Mouse (Mus musculus): ENCODE data around the gene Gm4952. TPM values are rescaled to one million over a fixed set of nuclear protein-coding genes. Genes with fewer than 3 reads are reported as not detected.

Gm4952 gene
- not detected in 2 replicates for polyA plus RNA-seq (2012; rRNA removed)

DNA sequence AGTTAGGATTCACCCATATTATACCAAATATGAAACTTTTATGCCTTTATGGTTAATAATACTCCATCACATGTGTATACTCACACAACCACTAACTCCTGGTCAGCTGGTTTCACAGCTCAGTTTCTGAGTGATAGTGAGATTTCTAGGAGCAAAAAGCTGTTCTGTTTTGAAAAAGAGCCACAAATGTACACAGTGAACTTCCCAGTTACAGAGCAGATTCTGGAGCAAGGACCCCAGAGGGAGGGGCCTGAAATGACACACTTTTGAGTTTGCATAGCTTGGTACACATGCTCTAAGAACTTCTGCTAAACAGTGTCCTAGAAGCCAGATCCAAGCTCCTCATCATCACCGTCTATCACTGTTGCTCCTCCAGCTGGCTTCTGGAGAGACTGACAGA, at the start of gene Gm4952:
TSS of gene Gm4952 (plus strand) at position 301 of the 400 bp plus-strand sequence.
- 30% methylated on average over 1 of the region's 1 CpGs for WGBS
- no peak within 1 kb of the TSS for H3K4me3 ChIP-seq (replicated peaks; ENCODE audit: extremely low read depth, low read depth, low read length)
- TF ChIP-seq CTCF (IDR thresholded peaks at IDR 0.05; ENCODE audit: insufficient read depth, low read length), result no peak
- H3K4me1 ChIP-seq (ENCODE audit: control insufficient read depth, insufficient read depth, low read length), result peaks cover 6% of the 10 kb centered on the region; the same call in 1 of the 2 replicates
- no peak for DNase-seq

DNA sequence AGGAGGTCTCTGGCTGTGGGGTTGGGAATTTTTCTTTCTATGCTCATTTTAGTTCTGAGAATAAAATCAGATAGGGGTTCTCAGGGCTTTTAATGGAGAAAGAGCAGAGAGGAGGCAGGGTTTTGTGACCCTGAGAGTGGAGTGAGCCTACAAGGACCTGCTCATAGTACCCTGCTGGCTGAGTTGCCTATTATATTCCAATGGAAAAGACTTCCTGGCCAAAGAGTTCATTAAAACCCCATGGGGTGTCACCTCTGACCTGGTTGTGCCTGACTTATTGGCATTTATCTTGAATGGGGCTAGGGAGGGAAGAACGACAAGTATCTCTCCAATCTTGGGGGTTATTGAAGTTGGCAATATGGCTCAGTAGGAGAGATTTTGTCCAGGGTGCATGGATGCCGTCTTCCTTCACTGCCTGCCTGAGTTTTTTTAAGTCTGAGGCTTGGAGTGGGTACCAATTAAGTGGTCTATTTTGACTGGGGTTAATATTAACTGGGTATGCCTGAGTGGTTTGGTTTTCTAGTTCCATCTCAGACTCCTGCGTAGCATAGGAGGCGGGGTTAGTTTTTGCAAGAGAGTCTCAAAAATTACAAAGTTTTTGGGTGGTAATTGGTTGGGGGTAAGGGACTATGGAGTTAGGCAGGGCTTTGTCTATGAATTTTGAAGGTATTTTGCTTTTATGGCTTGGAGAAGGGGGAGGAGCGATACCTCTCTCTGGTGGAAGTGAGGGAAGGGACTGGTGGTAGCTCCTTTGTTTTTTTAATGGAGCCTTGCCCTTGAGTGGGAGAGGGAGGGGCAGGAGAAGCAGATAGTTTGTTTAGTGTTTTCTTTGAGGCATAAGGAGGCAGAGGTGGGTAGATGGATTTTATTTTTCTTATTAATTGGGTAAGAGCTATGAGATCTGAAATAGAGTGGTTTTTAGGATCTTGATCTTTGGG, 49.5 kb upstream of the Gm4952 start:
- Histone ChIP-seq H3K4me1 (ENCODE audit: control insufficient read depth, insufficient read depth, low read length) (no peaks in the 10 kb centered on the region), H3K4me3 (replicated peaks; ENCODE audit: extremely low read depth, low read depth, low read length) (no peak overlapping the region)
- TF ChIP-seq CTCF (IDR thresholded peaks at IDR 0.05; ENCODE audit: insufficient read depth, low read length) (no peak), POLR2A (IDR thresholded peaks at IDR 0.05; ENCODE audit: borderline replicate concordance, extremely low read depth, low read depth, low read length) (no peak)
- WGBS, result 69% methylated on average over 5 of the region's 5 CpGs
- DNase-seq, result no peak

DNA sequence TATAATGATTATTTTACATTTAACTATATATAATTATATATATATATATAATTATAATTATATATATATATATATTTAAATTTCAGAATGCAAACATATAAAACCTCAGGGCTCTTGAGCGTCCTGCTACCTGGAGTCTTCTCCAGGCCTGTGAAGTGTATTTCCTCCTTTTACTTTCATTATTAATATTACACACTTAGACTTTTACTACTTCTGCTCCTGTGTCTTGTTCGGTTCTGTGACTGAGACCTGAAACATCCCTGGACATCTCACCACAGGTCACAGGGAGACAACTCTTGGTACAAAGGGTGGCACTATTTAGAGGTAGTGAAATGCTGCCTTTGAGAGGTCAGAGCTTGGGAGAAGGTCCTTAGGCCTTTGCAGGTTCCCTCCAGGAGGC, 43.5 kb upstream of the Gm4952 start:
- Histone ChIP-seq H3K4me1 (ENCODE audit: control insufficient read depth, insufficient read depth, low read length) (no peaks in the 10 kb centered on the region; the same call in 1 of the 2 replicates), H3K4me3 (replicated peaks; ENCODE audit: extremely low read depth, low read depth, low read length) (no peak overlapping the region)
- TF ChIP-seq CTCF (IDR thresholded peaks at IDR 0.05; ENCODE audit: insufficient read depth, low read length), result no peak
- no peak for TF ChIP-seq POLR2A (IDR thresholded peaks at IDR 0.05; ENCODE audit: borderline replicate concordance, extremely low read depth, low read depth, low read length)
- DNase-seq, result no peak
- 81% methylated on average over 2 of the region's 2 CpGs for WGBS

- H3K4me3 ChIP-seq (replicated peaks; ENCODE audit: extremely low read depth, low read depth, low read length), result no peak overlapping the region
- H3K4me1 ChIP-seq (ENCODE audit: control insufficient read depth, insufficient read depth, low read length), result no peaks in the 10 kb centered on the region; the same call in 1 of the 2 replicates
- no peak for DNase-seq
- TF ChIP-seq CTCF (IDR thresholded peaks at IDR 0.05; ENCODE audit: insufficient read depth, low read length) (no peak), POLR2A (IDR thresholded peaks at IDR 0.05; ENCODE audit: borderline replicate concordance, extremely low read depth, low read depth, low read length) (no peak)
- WGBS, result 79% methylated on average over 4 of the region's 4 CpGs
Observed at GRCm38 (mm10) chr19:12558219-12558618, 41.6 kb upstream of the Gm4952 start.

DNA sequence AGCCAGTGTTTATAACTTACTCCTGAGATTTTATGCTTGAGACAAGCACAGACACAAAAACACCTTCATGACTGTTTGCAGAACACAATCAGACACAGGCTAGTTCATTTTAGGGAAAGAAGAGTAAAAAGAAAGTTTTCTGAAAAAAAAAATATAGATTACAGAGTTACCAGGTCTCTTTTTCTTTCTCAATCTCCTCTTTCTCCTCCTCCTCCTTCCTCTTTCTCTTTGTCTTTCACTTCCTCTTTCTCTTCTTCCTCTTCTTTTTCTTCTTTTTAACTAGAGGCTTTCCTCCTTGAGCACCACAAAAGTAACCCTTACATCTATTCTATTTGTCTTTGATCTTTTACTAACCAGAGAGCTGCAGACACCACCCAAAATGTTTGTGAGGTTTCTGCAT, 35.6 kb upstream of the Gm4952 start:
- DNase-seq, result no peak
- TF ChIP-seq POLR2A (IDR thresholded peaks at IDR 0.05; ENCODE audit: borderline replicate concordance, extremely low read depth, low read depth, low read length) (no peak), CTCF (IDR thresholded peaks at IDR 0.05; ENCODE audit: insufficient read depth, low read length) (no peak)
- H3K4me3 ChIP-seq (replicated peaks; ENCODE audit: extremely low read depth, low read depth, low read length), result no peak overlapping the region
- no peaks in the 10 kb centered on the region for H3K4me1 ChIP-seq (ENCODE audit: control insufficient read depth, insufficient read depth, low read length)

DNA sequence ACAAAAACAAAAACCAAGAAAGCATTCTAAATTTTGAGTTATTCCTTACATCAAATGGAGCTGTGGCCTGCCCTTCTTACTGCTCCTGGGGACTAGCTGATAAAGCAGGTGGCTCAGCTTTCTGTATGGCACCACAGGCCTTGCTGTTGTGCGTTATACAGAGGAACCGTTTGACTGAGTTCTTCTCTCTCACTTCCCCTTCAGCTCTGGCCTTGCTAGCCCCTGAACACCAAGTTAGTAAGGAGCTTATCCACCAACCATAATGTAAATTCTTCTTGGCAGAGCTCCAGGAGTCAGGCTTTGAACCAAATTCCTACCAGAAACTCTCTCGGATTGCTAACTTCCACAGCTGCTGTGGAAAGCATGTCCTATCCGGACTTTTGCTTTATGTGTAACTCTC, 32.8 kb upstream of the Gm4952 start:
- Histone ChIP-seq H3K4me1 (ENCODE audit: control insufficient read depth, insufficient read depth, low read length) (no peaks in the 10 kb centered on the region), H3K4me3 (replicated peaks; ENCODE audit: extremely low read depth, low read depth, low read length) (no peak overlapping the region)
- TF ChIP-seq CTCF (IDR thresholded peaks at IDR 0.05; ENCODE audit: insufficient read depth, low read length), result no peak
- TF ChIP-seq POLR2A (IDR thresholded peaks at IDR 0.05; ENCODE audit: borderline replicate concordance, extremely low read depth, low read depth, low read length), result no peak
- no peak for DNase-seq
- WGBS, result 33% methylated on average over 4 of the region's 4 CpGs

GRCm38 (mm10) chr19:12570866-12571265, 28.9 kb upstream of the Gm4952 start:
- WGBS, result 56% methylated on average over 2 of the region's 2 CpGs
- no peak for DNase-seq
- Histone ChIP-seq H3K4me1 (ENCODE audit: control insufficient read depth, insufficient read depth, low read length) (no peaks in the 10 kb centered on the region; the same call in 1 of the 2 replicates), H3K4me3 (replicated peaks; ENCODE audit: extremely low read depth, low read depth, low read length) (no peak overlapping the region)
- no peak for TF ChIP-seq CTCF (IDR thresholded peaks at IDR 0.05; ENCODE audit: insufficient read depth, low read length)
- TF ChIP-seq POLR2A (IDR thresholded peaks at IDR 0.05; ENCODE audit: borderline replicate concordance, extremely low read depth, low read depth, low read length), result no peak

DNA sequence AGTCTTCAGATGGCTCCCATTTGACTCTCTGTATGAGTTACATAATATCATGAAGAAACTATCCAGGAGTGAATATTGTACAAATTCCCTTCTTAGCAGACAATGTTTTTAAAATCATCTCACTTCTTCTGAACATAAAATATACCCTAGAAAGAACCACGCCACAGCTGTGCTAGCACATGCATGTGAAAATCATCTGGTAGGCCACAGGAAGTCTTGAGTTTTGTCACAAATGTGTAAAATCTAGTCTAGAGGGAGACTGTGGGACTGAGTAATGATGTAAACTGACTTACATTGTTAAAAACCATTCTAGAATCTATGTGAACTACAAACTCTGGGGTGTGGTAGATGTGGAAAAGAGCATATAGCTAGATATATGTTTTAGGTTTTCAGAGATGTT, 28.1 kb upstream of the Gm4952 start:
- no peak overlapping the region for H3K4me3 ChIP-seq (replicated peaks; ENCODE audit: extremely low read depth, low read depth, low read length)
- TF ChIP-seq CTCF (IDR thresholded peaks at IDR 0.05; ENCODE audit: insufficient read depth, low read length) (no peak), POLR2A (IDR thresholded peaks at IDR 0.05; ENCODE audit: borderline replicate concordance, extremely low read depth, low read depth, low read length) (no peak)
- 82% methylated on average over 1 of the region's 1 CpGs for WGBS

DNA sequence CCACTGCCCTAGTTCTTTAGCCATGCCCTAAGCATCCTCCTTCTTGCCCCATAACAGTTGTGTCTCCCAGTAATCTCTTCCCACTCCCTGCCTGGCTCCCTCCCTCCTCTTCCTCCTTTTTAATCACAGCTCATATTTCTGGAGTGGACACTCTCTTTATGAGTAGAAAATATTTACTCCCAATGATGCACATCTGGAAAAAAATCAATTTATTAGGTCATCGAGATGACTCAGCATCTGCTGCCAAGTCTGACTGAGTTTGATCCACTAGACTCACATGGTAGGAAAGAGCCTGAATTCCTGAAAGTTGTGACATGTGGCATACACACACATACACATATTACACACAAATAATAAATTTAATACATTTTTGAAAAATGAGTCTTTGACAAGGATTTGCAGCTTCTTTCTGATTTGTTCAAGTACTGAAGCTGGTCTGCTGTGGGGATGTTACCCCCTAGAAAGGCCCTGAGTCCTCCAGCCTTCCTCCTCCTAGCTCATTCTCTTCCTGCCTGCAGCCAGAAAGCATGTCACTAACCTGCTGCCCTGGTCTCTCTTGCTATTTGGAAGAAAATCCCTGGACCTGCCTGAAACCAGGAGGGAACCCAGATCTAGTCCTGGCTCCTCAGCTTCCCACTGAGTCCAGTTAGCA, 27.0 kb upstream of the Gm4952 start:
- WGBS, result 60% methylated on average over 1 of the region's 1 CpGs
- peaks cover 3% of the 10 kb centered on the region; the same call in 1 of the 2 replicates for H3K4me1 ChIP-seq (ENCODE audit: control insufficient read depth, insufficient read depth, low read length)
- no peak overlapping the region for H3K4me3 ChIP-seq (replicated peaks; ENCODE audit: extremely low read depth, low read depth, low read length)
- no peak for DNase-seq
- TF ChIP-seq CTCF (IDR thresholded peaks at IDR 0.05; ENCODE audit: insufficient read depth, low read length) (no peak), POLR2A (IDR thresholded peaks at IDR 0.05; ENCODE audit: borderline replicate concordance, extremely low read depth, low read depth, low read length) (no peak)

More for the DNA sequence above, 28.1 kb upstream of the Gm4952 start:
- H3K4me1 ChIP-seq (ENCODE audit: control insufficient read depth, insufficient read depth, low read length), result peaks cover 2% of the 10 kb centered on the region; the same call in 1 of the 2 replicates
- DNase-seq, result no peak

All from lung, adult 2 months (tissue).